8 mouse cellular contexts compared by ENCODE assay signal in genomic region chr16:9992076-9992772, GRCm38 (mm10). TPM values are rescaled to one million over a fixed set of nuclear protein-coding genes. Genes with fewer than 3 reads are reported as not detected.
DNase-seq lines count a peak whose midpoint lies in the region; ATAC-seq and TF ChIP-seq lines count a peak whose summit lies in the region.

No protein-coding gene starts in this region.

- no peaks in the 10 kb centered on the region for H3K9me3 ChIP-seq in liver, embryonic 12.5 days (replicated peaks)
- no peaks in the 10 kb centered on the region for H3K9me3 ChIP-seq in liver, postnatal 0 days (ENCODE audit: low read length)
- H3K9me3 ChIP-seq in hindbrain, embryonic 12.5 days (replicated peaks): no peaks in the 10 kb centered on the region
- no peaks in the 10 kb centered on the region for H3K9me3 ChIP-seq in neural tube, embryonic 13.5 days

- H3K36me3 ChIP-seq in liver, embryonic 12.5 days: no peaks in the 10 kb centered on the region
- no peaks in the 10 kb centered on the region for H3K36me3 ChIP-seq in liver, postnatal 0 days (replicated peaks; ENCODE audit: insufficient read depth, low read length)
- H3K36me3 ChIP-seq in hindbrain, embryonic 12.5 days: no peaks in the 10 kb centered on the region
- H3K36me3 ChIP-seq in neural tube, embryonic 13.5 days: no peaks in the 10 kb centered on the region

- peaks cover 66% of the 10 kb centered on the region for H3K27me3 ChIP-seq in liver, embryonic 12.5 days (replicated peaks)
- peaks cover 52% of the 10 kb centered on the region for H3K27me3 ChIP-seq in liver, postnatal 0 days (ENCODE audit: insufficient read depth, low read length)
- H3K27me3 ChIP-seq in hindbrain, embryonic 12.5 days: peaks cover 66% of the 10 kb centered on the region
- H3K27me3 ChIP-seq in neural tube, embryonic 13.5 days: peaks cover 65% of the 10 kb centered on the region

- H3K27ac ChIP-seq in liver, embryonic 12.5 days: no peak overlapping the region
- H3K27ac ChIP-seq in liver, postnatal 0 days (ENCODE audit: low read depth): no peak overlapping the region
- no peak overlapping the region for H3K27ac ChIP-seq in hindbrain, embryonic 12.5 days
- no peak overlapping the region for H3K27ac ChIP-seq in neural tube, embryonic 13.5 days (replicated peaks)

- H3K9ac ChIP-seq in liver, embryonic 12.5 days: no peak overlapping the region
- no peak overlapping the region for H3K9ac ChIP-seq in liver, postnatal 0 days (replicated peaks)
- H3K9ac ChIP-seq in hindbrain, embryonic 12.5 days: no peak overlapping the region
- H3K9ac ChIP-seq in neural tube, embryonic 13.5 days: peak overlapping the region; percentile 63

- no peaks in the 10 kb centered on the region for H3K4me1 ChIP-seq in liver, embryonic 12.5 days
- H3K4me1 ChIP-seq in liver, postnatal 0 days (ENCODE audit: insufficient read depth): no peaks in the 10 kb centered on the region
- peaks cover 26% of the 10 kb centered on the region for H3K4me1 ChIP-seq in hindbrain, embryonic 12.5 days
- peaks cover 40% of the 10 kb centered on the region for H3K4me1 ChIP-seq in neural tube, embryonic 13.5 days (replicated peaks)

- no peak overlapping the region for H3K4me3 ChIP-seq in liver, embryonic 12.5 days
- no peak overlapping the region for H3K4me3 ChIP-seq in liver, postnatal 0 days (ENCODE audit: low read depth, low read length)
- H3K4me3 ChIP-seq in hindbrain, embryonic 12.5 days: peak overlapping the region; percentile 15; the same call in 1 of the 2 replicates
- peak overlapping the region; percentile 55 for H3K4me3 ChIP-seq in neural tube, embryonic 13.5 days

- TF ChIP-seq EP300 in liver, postnatal 0 days (IDR thresholded peaks at IDR 0.05; ENCODE audit: low read depth): no peak

- WGBS in liver, embryonic 12.5 days (ENCODE audit: insufficient replicate concordance): 16% methylated on average over 34 of the region's 34 CpGs
- 16% methylated on average over 34 of the region's 34 CpGs for WGBS in liver, postnatal 0 days (ENCODE audit: insufficient replicate concordance)
- WGBS in hindbrain, embryonic 12.5 days: 20% methylated on average over 34 of the region's 34 CpGs
- 16% methylated on average over 34 of the region's 34 CpGs for WGBS in neural tube, embryonic 13.5 days

- no peak for ATAC-seq in liver, embryonic 12.5 days
- no peak for ATAC-seq in liver, postnatal 0 days
- no peak for ATAC-seq in hindbrain, embryonic 12.5 days (ENCODE audit: low FRiP score)
- ATAC-seq in neural tube, embryonic 13.5 days (ENCODE audit: low read depth): no peak
- no peak for ATAC-seq in granulocyte monocyte progenitor cell, adult 5-6 weeks (replicated peaks; ENCODE audit: poor library complexity, severe bottlenecking)

- no peak for TF ChIP-seq CTCF in liver, postnatal 0 days (IDR thresholded peaks at IDR 0.05; ENCODE audit: low read depth)

- DNase-seq in cerebellum, adult 9-11 months: peak; percentile 48
- no peak for DNase-seq in cerebellum, postnatal 4 days (ENCODE audit: low spot score in 2 of 2)
- no peak for DNase-seq in liver, postnatal 0 days
- DNase-seq in lung, postnatal 14 days: no peak

- peak overlapping the region; percentile 13; the same call in 1 of the 2 replicates for H3K4me2 ChIP-seq in liver, embryonic 12.5 days
- no peak overlapping the region for H3K4me2 ChIP-seq in liver, postnatal 0 days (ENCODE audit: low read depth, low read length)
- peak overlapping the region; percentile 96 for H3K4me2 ChIP-seq in hindbrain, embryonic 12.5 days (replicated peaks)
- H3K4me2 ChIP-seq in neural tube, embryonic 13.5 days: peak overlapping the region; percentile 85

RNA-seq across cellular contexts. Expression of gene Grin2a, which starts 3.1 kb away (rescaled TPM):
- 0.02 and 0.04 TPM in 2 replicates for polyA plus RNA-seq in liver, embryonic 12.5 days (2016; fragmentation: Nextera tagmentation; extraction: Ambion mirVana)
- not detected in 2 replicates for polyA plus RNA-seq in liver, postnatal 0 days (2015; fragmentation: Nextera tagmentation; extraction: Ambion mirVana)
- 1.9 and 2.9 TPM in 2 replicates for polyA plus RNA-seq in hindbrain, embryonic 12.5 days (2016; fragmentation: Nextera tagmentation; extraction: Ambion mirVana)
- 5.0 and 5.2 TPM in 2 replicates for polyA plus RNA-seq in neural tube, embryonic 13.5 days (2015; fragmentation: Nextera tagmentation; extraction: Ambion mirVana)
- total RNA-seq in granulocyte monocyte progenitor cell, adult 5-6 weeks (2014; fragmentation: Nextera tagmentation): not detected in 2 replicates
- not detected in 2 replicates for total RNA-seq in granulocyte monocyte progenitor cell, adult 5-6 weeks (2017)

Comparison
In these comparisons a context has a peak if more than half of its experiments do, and no peak if none do; other contexts are left out.
1. H3K4me3 ChIP-seq: peak in hindbrain, embryonic 12.5 days (single experiment) and neural tube, embryonic 13.5 days (single experiment); none in liver, embryonic 12.5 days (single experiment) and liver, postnatal 0 days (single experiment).